Mouse (Mus musculus) MEL (cell line): ENCODE measurements around the gene 4833439L19Rik. TPM values are rescaled to one million over a fixed set of nuclear protein-coding genes. Genes with fewer than 3 reads are reported as not detected.

Experiments
- DNase-seq: peaks from one replicate; pipeline ENCODE4 v3.0.0; 2011; ENCODE audit warnings: low read depth, low spot score
- H3K27ac ChIP-seq: 2 replicates; pipeline ENCODE4 v1.5.1; 2012; ENCODE audit warnings: low read depth, mild to moderate bottlenecking, control low read depth, low read length, moderate library complexity; ENCODE audit not compliant: control insufficient read depth
- H3K27me3 ChIP-seq, 2 experiments: fragments of 150-350 bp in 1 of 2; sonication (generic) in 1 of 2; 2 replicates each; pipeline ENCODE4 v1.6.1; 2012; ENCODE audit warnings: low read length in 2 of 2, mild to moderate bottlenecking in 2 of 2, improper control_type of control experiment in 1 of 2, moderate library complexity in 1 of 2; ENCODE audit not compliant: insufficient read depth in 2 of 2, control insufficient read depth in 1 of 2
- H3K36me3 ChIP-seq, 2 experiments: 2 replicates each; pipeline ENCODE4 v1.6.1; 2012 to 2014; ENCODE audit warnings: low read length in 2 of 2, improper control_type of control experiment in 1 of 2, inconsistent platforms in 1 of 2, mild to moderate bottlenecking in 1 of 2; ENCODE audit not compliant: insufficient read depth in 2 of 2, control insufficient read depth in 1 of 2
- H3K4me1 ChIP-seq, 2 experiments: fragments of 150-350 bp in 1 of 2; sonication (generic) in 1 of 2; 2 replicates each; pipeline ENCODE4 v1.6.1; 2012; ENCODE audit warnings: low read length in 2 of 2, improper control_type of control experiment in 1 of 2, mild to moderate bottlenecking in 1 of 2; ENCODE audit not compliant: insufficient read depth in 2 of 2, control insufficient read depth in 1 of 2
- H3K4me3 ChIP-seq, 2 experiments: fragments of 150-350 bp in 1 of 2; sonication (generic) in 1 of 2; 2 replicates each; pipeline ENCODE4 v1.5.1; 2012; ENCODE audit warnings: low read depth in 2 of 2, low read length in 2 of 2, mild to moderate bottlenecking in 2 of 2, moderate library complexity in 2 of 2, control low read depth in 1 of 2, improper control_type of control experiment in 1 of 2; ENCODE audit not compliant: control insufficient read depth in 1 of 2, insufficient read depth in 1 of 2
- H3K79me2 ChIP-seq: 2 replicates; pipeline ENCODE4 v1.6.1; 2012; ENCODE audit warnings: mild to moderate bottlenecking, low read length, moderate library complexity; ENCODE audit not compliant: control insufficient read depth, poor library complexity, insufficient read depth
- H3K9ac ChIP-seq: 2 replicates; pipeline ENCODE4 v1.6.1; 2012; ENCODE audit warnings: low read depth, mild to moderate bottlenecking, control low read depth, low read length, moderate library complexity; ENCODE audit not compliant: control insufficient read depth, poor library complexity, severe bottlenecking
- H3K9me3 ChIP-seq: fragments of 150-350 bp; sonication (generic); replicated peaks from 2 replicates; pipeline ENCODE4 v1.6.1; 2012; ENCODE audit warnings: mild to moderate bottlenecking, low read length, improper control_type of control experiment, moderate library complexity; ENCODE audit not compliant: insufficient read depth
- CHD1 ChIP-seq: IDR thresholded peaks from 2 replicates; pipeline ENCODE4 v1.6.1; 2012; ENCODE audit warnings: low read depth, mild to moderate bottlenecking, inconsistent platforms, low read length, improper control_type of control experiment
- CTCF ChIP-seq, 3 experiments: IDR thresholded peaks in 2 of 3; conservative IDR thresholded peaks in 1 of 3; 2 replicates each; pipeline ENCODE4 v1.5.1; 2011 to 2012; ENCODE audit warnings: low read length in 3 of 3, low read depth in 2 of 3, mild to moderate bottlenecking in 2 of 3, improper control_type of control experiment in 1 of 3, inconsistent platforms in 1 of 3, mixed read lengths in 1 of 3, moderate library complexity in 1 of 3; ENCODE audit not compliant: control insufficient read depth in 1 of 3, insufficient read depth in 1 of 3, poor library complexity in 1 of 3, severe bottlenecking in 1 of 3
- E2F4 ChIP-seq: IDR thresholded peaks from 2 replicates; pipeline ENCODE4 v1.6.1; 2011; ENCODE audit warnings: low read depth, low read length, improper control_type of control experiment, borderline replicate concordance
- ELF1 ChIP-seq: IDR thresholded peaks from 2 replicates; pipeline ENCODE4 v1.6.1; 2014; ENCODE audit warnings: low read depth, mild to moderate bottlenecking, inconsistent platforms, low read length, improper control_type of control experiment, moderate library complexity
- ETS1 ChIP-seq: IDR thresholded peaks from 2 replicates; pipeline ENCODE4 v1.6.1; 2012; ENCODE audit warnings: low read depth, mild to moderate bottlenecking, inconsistent platforms, low read length, improper control_type of control experiment, moderate library complexity
- GABPA ChIP-seq: IDR thresholded peaks from 2 replicates; pipeline ENCODE4 v1.6.1; 2012; ENCODE audit warnings: low read depth, mild to moderate bottlenecking, inconsistent platforms, low read length, improper control_type of control experiment, moderate library complexity
- JUND ChIP-seq: IDR thresholded peaks from 2 replicates; pipeline ENCODE4 v1.6.1; 2011; ENCODE audit warnings: low read depth, mild to moderate bottlenecking, improper control_type of control experiment, low read length
- MAZ ChIP-seq: IDR thresholded peaks from 2 replicates; pipeline ENCODE4 v1.6.1; 2012; ENCODE audit warnings: low read depth, mild to moderate bottlenecking, inconsistent platforms, low read length, improper control_type of control experiment
- MEF2A ChIP-seq: IDR thresholded peaks from 2 replicates; pipeline ENCODE4 v1.6.1; 2014; ENCODE audit warnings: low read depth, mild to moderate bottlenecking, inconsistent platforms, low read length, improper control_type of control experiment; ENCODE audit not compliant: poor library complexity, insufficient replicate concordance, severe bottlenecking; ENCODE audit errors: extremely low read depth
- MYB ChIP-seq: IDR thresholded peaks from 2 replicates; pipeline ENCODE4 v1.6.1; 2011; ENCODE audit warnings: mild to moderate bottlenecking, low read depth, low read length, improper control_type of control experiment
- MYC ChIP-seq: IDR thresholded peaks from 2 replicates; pipeline ENCODE4 v1.6.1; 2011; ENCODE audit warnings: low read depth, mild to moderate bottlenecking, low read length, improper control_type of control experiment, moderate library complexity
- NELFE ChIP-seq: IDR thresholded peaks from 2 replicates; pipeline ENCODE4 v1.6.1; 2011; ENCODE audit warnings: low read depth, low read length, improper control_type of control experiment
- NRF1 ChIP-seq: IDR thresholded peaks from 2 replicates; pipeline ENCODE4 v1.6.1; 2014; ENCODE audit warnings: low read depth, mild to moderate bottlenecking, inconsistent platforms, low read length, improper control_type of control experiment, moderate library complexity; ENCODE audit not compliant: poor library complexity, insufficient read depth, severe bottlenecking
- POLR2A ChIP-seq, 2 experiments: IDR thresholded peaks; 2 replicates each; pipeline ENCODE4 v1.6.1; 2011 to 2012; ENCODE audit warnings: low read length in 2 of 2, mild to moderate bottlenecking in 2 of 2, control low read depth in 1 of 2, improper control_type of control experiment in 1 of 2, low read depth in 1 of 2, moderate library complexity in 1 of 2; ENCODE audit not compliant: control insufficient read depth in 1 of 2, insufficient read depth in 1 of 2, poor library complexity in 1 of 2
- POLR2AphosphoS2 ChIP-seq: IDR thresholded peaks from 2 replicates; pipeline ENCODE4 v1.6.1; 2011; ENCODE audit warnings: low read length, improper control_type of control experiment
- RAD21 ChIP-seq: IDR thresholded peaks from 2 replicates; pipeline ENCODE4 v1.6.1; 2011; ENCODE audit warnings: mild to moderate bottlenecking, low read depth, low read length, improper control_type of control experiment
- SIN3A ChIP-seq: IDR thresholded peaks from 2 replicates; pipeline ENCODE4 v1.6.1; 2012; ENCODE audit warnings: low read length, improper control_type of control experiment, inconsistent platforms
- TAL1 ChIP-seq: IDR thresholded peaks from 2 replicates; pipeline ENCODE4 v1.6.1; 2012; ENCODE audit warnings: mild to moderate bottlenecking, inconsistent platforms, low read length, moderate library complexity, mixed read lengths
- TBP ChIP-seq: IDR thresholded peaks from 2 replicates; pipeline ENCODE4 v1.8.0; 2011; ENCODE audit warnings: low read depth, low read length, improper control_type of control experiment
- UBTF ChIP-seq: IDR thresholded peaks from 2 replicates; pipeline ENCODE4 v1.6.1; 2012; ENCODE audit warnings: low read depth, mild to moderate bottlenecking, inconsistent platforms, low read length, improper control_type of control experiment, moderate library complexity, borderline replicate concordance; ENCODE audit not compliant: insufficient read depth
- USF1 ChIP-seq: IDR thresholded peaks from 2 replicates; pipeline ENCODE4 v1.6.1; 2014; ENCODE audit warnings: low read depth, mild to moderate bottlenecking, inconsistent platforms, low read length, improper control_type of control experiment, moderate library complexity
- ZNF384 ChIP-seq: IDR thresholded peaks from 2 replicates; pipeline ENCODE4 v1.6.1; 2012; ENCODE audit warnings: low read depth, mild to moderate bottlenecking, inconsistent platforms, low read length, improper control_type of control experiment
- polyA plus RNA-seq, 2 experiments: library from polyadenylated mRNA; stranded (reverse) in 1 of 2; unstranded in 1 of 2; fragments of >175 nt in 1 of 2; fragments of >200 nt in 1 of 2; gene quantifications; 2 replicates each; pipeline versions ENCODE4 v1.2.1 to v1.2.4; 2012; ENCODE audit warnings: low replicate concordance in 2 of 2, low read depth in 1 of 2; ENCODE audit not compliant: insufficient read length in 2 of 2, insufficient read depth in 1 of 2, missing spikeins in 1 of 2
- total RNA-seq: library from RNA; depleted of rRNA; stranded (reverse); fragments of 300-350 nt; gene quantifications from 2 replicates; pipeline ENCODE4 v1.2.3, GENCODE M21; 2012

Gene 4833439L19Rik
- total and polyA plus RNA-seq, 3 experiments: 34.2 to 53.8 TPM; not detected in 1

DNA sequence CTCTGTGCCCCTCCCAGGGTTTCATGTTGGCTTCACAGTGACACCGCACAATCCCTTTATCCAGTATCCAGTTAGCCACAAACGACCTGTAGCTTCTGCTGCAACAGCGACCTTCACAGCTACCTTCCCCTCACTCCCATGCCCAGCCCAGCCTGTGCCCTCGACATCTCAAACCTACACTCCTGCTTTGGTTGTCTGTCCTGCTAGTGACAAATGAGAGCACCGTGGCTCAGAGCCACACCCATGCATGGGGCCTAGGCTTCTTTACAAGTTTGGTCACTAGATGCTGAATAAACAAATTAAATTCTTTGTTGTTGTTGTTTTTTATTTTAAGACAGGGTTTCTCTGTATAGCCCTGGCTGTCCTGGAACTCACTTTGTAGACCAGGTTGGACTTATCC, 42.0 kb upstream of the 4833439L19Rik start:
- Histone ChIP-seq H3K27ac (no peak overlapping the region), H3K9ac (no peak overlapping the region), H3K9me3 (no peaks in the 10 kb centered on the region), H3K4me3 (no peak overlapping the region), H3K36me3 (no peaks in the 10 kb centered on the region), H3K79me2 (peaks cover 3% of the 10 kb centered on the region; the same call in 1 of the 2 replicates), H3K4me1 (peaks cover 0 to 5% of the 10 kb centered on the region in 2 experiments; a peak in 2 of 4 replicates), H3K27me3 (no peaks in the 10 kb centered on the region)
- no peak for TF ChIP-seq NRF1
- TF ChIP-seq CHD1: no peak
- no peak for TF ChIP-seq MAZ
- no peak for TF ChIP-seq JUND
- TF ChIP-seq POLR2AphosphoS2: no peak
- no peak for TF ChIP-seq TBP
- no peak for TF ChIP-seq GABPA
- no peak for TF ChIP-seq USF1
- TF ChIP-seq CTCF (IDR thresholded peaks at IDR 0.05 in 2 of 3, conservative IDR thresholded peaks at IDR 0.05 in 1 of 3; ENCODE audit: control insufficient read depth in 1 of 3, insufficient read depth in 1 of 3, low read depth in 2 of 3, low read length in 3 of 3, poor library complexity in 1 of 3, severe bottlenecking in 1 of 3): no peak
- no peak for TF ChIP-seq MYB
- no peak for TF ChIP-seq UBTF
- no peak for TF ChIP-seq SIN3A
- no peak for TF ChIP-seq ELF1
- no peak for TF ChIP-seq ZNF384
- TF ChIP-seq MYC: no peak
- TF ChIP-seq MEF2A: no peak
- TF ChIP-seq RAD21: no peak
- TF ChIP-seq ETS1: no peak
- DNase-seq: no peak

DNA sequence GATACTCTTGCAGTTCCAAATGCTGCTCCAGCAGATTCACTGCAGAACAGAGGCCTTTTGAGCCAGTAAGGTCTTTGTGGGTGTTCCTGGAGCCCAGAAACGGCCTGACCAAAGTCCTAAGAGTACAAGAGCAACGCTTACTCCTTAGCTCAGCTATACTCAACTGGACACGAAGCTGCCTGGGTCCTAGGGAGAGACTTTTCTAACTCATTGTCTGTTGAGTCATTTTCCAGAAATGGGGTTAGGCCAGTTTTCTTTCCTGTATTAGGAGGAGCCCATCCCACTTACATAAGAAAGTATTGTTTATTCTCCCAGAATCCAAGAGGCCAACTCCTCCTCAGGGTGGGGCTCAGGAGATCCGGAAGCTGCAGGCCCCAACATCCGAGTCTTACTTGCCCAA, 40.2 kb upstream of the 4833439L19Rik start:
- H3K36me3 ChIP-seq: peaks cover 0 to 1% of the 10 kb centered on the region in 2 experiments; a peak in 1 of 4 replicates

More for the DNA sequence above, 40.2 kb upstream of the 4833439L19Rik start:
- DNase-seq: no peak
- Histone ChIP-seq H3K27me3 (no peaks in the 10 kb centered on the region), H3K9ac (no peak overlapping the region), H3K4me3 (no peak overlapping the region), H3K4me1 (peaks cover 0 to 3% of the 10 kb centered on the region in 2 experiments; a peak in 2 of 4 replicates), H3K9me3 (no peaks in the 10 kb centered on the region), H3K79me2 (no peaks in the 10 kb centered on the region), H3K27ac (no peak overlapping the region)
- TF ChIP-seq E2F4 (no peak), NELFE (no peak), TAL1 (no peak), POLR2A (IDR thresholded peaks at IDR 0.05; ENCODE audit: control insufficient read depth in 1 of 2, insufficient read depth in 1 of 2, low read depth in 1 of 2, low read length in 2 of 2, poor library complexity in 1 of 2) (no peak), POLR2AphosphoS2 (no peak), SIN3A (no peak)
